Mouse (Mus musculus): ENCODE measurements around the gene Ttc39a.

- TF ChIP-seq CTCF (IDR thresholded peaks at IDR 0.05; ENCODE audit: extremely low read depth, insufficient read depth, insufficient read length, insufficient replicate concordance): no peak
- no peak for TF ChIP-seq POLR2A (IDR thresholded peaks at IDR 0.05; ENCODE audit: low read depth, low read length)
These were observed 65.2 kb downstream of the Ttc39a start for GRCm38 (mm10) chr4:109471606-109472005.
